32 mouse cellular contexts compared by ENCODE assay signal in genomic region chr10:40910811-40911210, GRCm38 (mm10). TPM values are rescaled to one million over a fixed set of nuclear protein-coding genes. Genes with fewer than 3 reads are reported as not detected.
DNase-seq lines count a peak whose midpoint lies in the region; ATAC-seq lines count a peak whose summit lies in the region.
"Had no signal": no experiment of that assay in that cellular context is flagged by ENCODE, and none has a peak within 500 bp of the region (broad histone marks: within the 10 kb centered on the region; RNA-seq: fewer than 3 reads in every experiment).

No protein-coding gene starts in this region.

- no peak for ATAC-seq in forebrain, embryonic 12.5 days (ENCODE audit: low FRiP score)
- ATAC-seq in heart, embryonic 14.5 days (ENCODE audit: insufficient number of reproducible peaks, insufficient read depth, low FRiP score, low read depth): no peak
- ATAC-seq: activated CD4-positive, CD25-positive, alpha-beta regulatory T cell, adult 4 months; forebrain, embryonic 14.5 days; Patski had no signal

- no peak overlapping the region for H3K4me2 ChIP-seq in forebrain, embryonic 12.5 days
- H3K4me2 ChIP-seq in heart, embryonic 14.5 days (ENCODE audit: low read length): peak overlapping the region; percentile 16; the same call in 1 of the 2 replicates
- H3K4me2 ChIP-seq: embryonic facial prominence, embryonic 13.5 days; hindbrain, embryonic 13.5 days; limb, embryonic 15.5 days; lung, embryonic 14.5 days; midbrain, embryonic 12.5 days; neural tube, embryonic 15.5 days had no signal

- WGBS in forebrain, embryonic 12.5 days: 68% methylated on average over 2 of the region's 2 CpGs
- 68% methylated on average over 2 of the region's 2 CpGs for WGBS in forebrain, embryonic 10.5 days
- WGBS in heart, embryonic 14.5 days: 28% methylated on average over 2 of the region's 2 CpGs

- H3K27ac ChIP-seq in forebrain, embryonic 12.5 days: 0 out of 2 replicates have a peak overlapping the region, but pooled peaks have one; percentile 1
- H3K27ac ChIP-seq in forebrain, embryonic 10.5 days: no peak overlapping the region
- no peak overlapping the region for H3K27ac ChIP-seq in heart, embryonic 14.5 days (replicated peaks in 1 of 2; ENCODE audit: control insufficient read depth in 1 of 2, insufficient read depth in 1 of 2, low read depth in 2 of 2, low read length in 2 of 2)
- H3K27ac ChIP-seq: embryonic facial prominence, embryonic 13.5 days; hindbrain, embryonic 13.5 days; left cerebral cortex, adult 2 months; limb, embryonic 15.5 days; liver, embryonic 14.5 days; midbrain, embryonic 12.5 days; neural tube, embryonic 15.5 days had no signal

- peaks cover 3% of the 10 kb centered on the region; the same call in 1 of the 2 replicates for H3K4me1 ChIP-seq in forebrain, embryonic 12.5 days
- H3K4me1 ChIP-seq in forebrain, embryonic 10.5 days: 0 out of 2 replicates have a peak, but pooled peaks cover 3% of the 10 kb centered on the region
- peaks cover 2 to 13% of the 10 kb centered on the region in 2 experiments; a peak in 3 of 4 replicates for H3K4me1 ChIP-seq in heart, embryonic 14.5 days (ENCODE audit: control insufficient read depth in 2 of 2, insufficient read depth in 2 of 2, low read length in 2 of 2)
- H3K4me1 ChIP-seq: limb, embryonic 15.5 days had no signal

- no peak for DNase-seq in forebrain, embryonic 10.5 days (ENCODE audit: extremely low spot score, low spot score)
- DNase-seq in heart, postnatal 4 days: no peak
- peak; percentile 12 for DNase-seq in kidney, postnatal 14 days
- DNase-seq in kidney, postnatal 36 days: no peak
- DNase-seq in gastrocnemius, postnatal 25 days: no peak
- DNase-seq: adrenal gland, postnatal 10 days; cerebellum, adult 18-20 months; cerebellum, postnatal 14 days; embryo, embryonic 11 days; gastrocnemius, postnatal 10 days; heart, postnatal 10 days; kidney, adult 18-20 months; layer of hippocampus, adult 9-11 months; left cerebral cortex, postnatal 4 days; lung, embryonic 14.5 days; thymus, adult 18-20 months; thymus, postnatal 36 days had no signal

- H3K9ac ChIP-seq in forebrain, embryonic 12.5 days: no peak overlapping the region
- H3K9ac ChIP-seq in heart, embryonic 14.5 days (ENCODE audit: low read length): no peak overlapping the region
- H3K9ac ChIP-seq: embryonic facial prominence, embryonic 13.5 days; hindbrain, embryonic 13.5 days; limb, embryonic 15.5 days; liver, embryonic 14.5 days; lung, embryonic 14.5 days; midbrain, embryonic 12.5 days; neural tube, embryonic 15.5 days had no signal

- H3K9me3 ChIP-seq in forebrain, embryonic 12.5 days: no peaks in the 10 kb centered on the region
- peaks cover 4% of the 10 kb centered on the region; the same call in 1 of the 2 replicates for H3K9me3 ChIP-seq in forebrain, embryonic 10.5 days
- no peaks in the 10 kb centered on the region for H3K9me3 ChIP-seq in heart, embryonic 14.5 days (ENCODE audit: control insufficient read depth, low read length)
- H3K9me3 ChIP-seq: embryonic facial prominence, embryonic 13.5 days; G1E; hindbrain, embryonic 13.5 days; limb, embryonic 15.5 days; midbrain, embryonic 12.5 days; neural tube, embryonic 15.5 days had no signal

- peaks cover 6% of the 10 kb centered on the region; the same call in 1 of the 2 replicates for H3K36me3 ChIP-seq in forebrain, embryonic 12.5 days (replicated peaks)
- peaks cover 11% of the 10 kb centered on the region for H3K36me3 ChIP-seq in forebrain, embryonic 10.5 days (replicated peaks)
- no peaks in the 10 kb centered on the region for H3K36me3 ChIP-seq in heart, embryonic 14.5 days (ENCODE audit: control insufficient read depth, insufficient read depth, low read length)
- H3K36me3 ChIP-seq: G1E; hindbrain, embryonic 13.5 days; limb, embryonic 15.5 days; neural tube, embryonic 15.5 days had no signal

- no peaks in the 10 kb centered on the region for H3K27me3 ChIP-seq in forebrain, embryonic 12.5 days
- no peaks in the 10 kb centered on the region for H3K27me3 ChIP-seq in forebrain, embryonic 10.5 days (ENCODE audit: poor library complexity, severe bottlenecking)
- H3K27me3 ChIP-seq in heart, embryonic 14.5 days (ENCODE audit: control insufficient read depth, insufficient read depth, low read length): no peaks in the 10 kb centered on the region
- H3K27me3 ChIP-seq: embryonic facial prominence, embryonic 13.5 days; hindbrain, embryonic 13.5 days; limb, embryonic 15.5 days; midbrain, embryonic 12.5 days; neural tube, embryonic 15.5 days; Patski had no signal

- H3K4me3 ChIP-seq in forebrain, embryonic 12.5 days (replicated peaks): no peak overlapping the region
- no peak overlapping the region for H3K4me3 ChIP-seq in forebrain, embryonic 10.5 days
- H3K4me3 ChIP-seq in heart, embryonic 14.5 days (ENCODE audit: control insufficient read depth in 1 of 2, insufficient read depth in 1 of 2, low read depth in 1 of 2, low read length in 2 of 2): no peak overlapping the region
- H3K4me3 ChIP-seq: embryonic facial prominence, embryonic 13.5 days; erythroblast, embryonic 14.5 days; hindbrain, embryonic 13.5 days; left cerebral cortex, adult 2 months; limb, embryonic 15.5 days; midbrain, embryonic 12.5 days; neural tube, embryonic 15.5 days had no signal

RNA-seq across cellular contexts. Expression of gene Wasf1, which starts 27.5 kb away (rescaled TPM):
- 62.5 and 72.4 TPM in 2 replicates for polyA plus RNA-seq in forebrain, embryonic 12.5 days (2016; fragmentation: Nextera tagmentation; extraction: Ambion mirVana)
- polyA plus RNA-seq in forebrain, embryonic 10.5 days (2016; fragmentation: Nextera tagmentation; extraction: Ambion mirVana): 43.8 and 49.1 TPM in 2 replicates
- polyA plus RNA-seq in heart, embryonic 14.5 days (2014; fragmentation: Nextera tagmentation; extraction: Ambion mirVana): 10.7 and 12.1 TPM in 2 replicates
- total RNA-seq in heart, postnatal 4 days (2021): 1 to 10 TPM; 4.1 to 5.5 TPM
- under 1 TPM; 0.54 to 0.84 TPM for total RNA-seq in gastrocnemius, postnatal 25 days (2021)
- total RNA-seq: megakaryocyte, adult 5-6 weeks had no signal

RNA-seq across cellular contexts. Expression of gene Cdc40, which starts 27.7 kb away (rescaled TPM):
- polyA plus RNA-seq in forebrain, embryonic 12.5 days (2016; fragmentation: Nextera tagmentation; extraction: Ambion mirVana): 38.1 and 40.6 TPM in 2 replicates
- 34.2 and 36.4 TPM in 2 replicates for polyA plus RNA-seq in forebrain, embryonic 10.5 days (2016; fragmentation: Nextera tagmentation; extraction: Ambion mirVana)
- polyA plus RNA-seq in heart, embryonic 14.5 days (2014; fragmentation: Nextera tagmentation; extraction: Ambion mirVana): 21.8 and 24.2 TPM in 2 replicates
- total RNA-seq in heart, postnatal 4 days (2021): 10 to 100 TPM; 17.8 to 19.2 TPM
- 1 to 10 TPM; 6.4 to 6.5 TPM for total RNA-seq in gastrocnemius, postnatal 25 days (2021)
